Mouse (Mus musculus): ENCODE results near the gene Kti12.
A peak's percentile ranks its signal among the peaks of the same experiment; 100 is the strongest.

The Kti12 gene

GRCm38 (mm10) chr4:108869730-108870374, 22.3 kb downstream of the Kti12 start:
- peak; percentile 66 to 82 for DNase-seq (ENCODE audit: low spot score in 2 of 2)

- DNase-seq (ENCODE audit: low spot score in 2 of 2), result no peak
Measured at GRCm38 (mm10) chr4:108873746-108874145, 26.2 kb downstream of the Kti12 start.

GRCm38 (mm10) chr4:108877901-108878300, 30.3 kb downstream of the Kti12 start:
- no peak for DNase-seq (ENCODE audit: low spot score in 2 of 2)

GRCm38 (mm10) chr4:108878963-108879822, 31.6 kb downstream of the Kti12 start, which contains the start of gene Rab3b:
Gene Rab3b (plus strand): TSS chr4:108879063.
- DNase-seq (ENCODE audit: low spot score in 2 of 2), result peak; percentile 19 to 66

GRCm38 (mm10) chr4:108883815-108884214, 36.2 kb downstream of the Kti12 start:
- no peak for DNase-seq (ENCODE audit: low spot score in 2 of 2)

- no peak for DNase-seq (ENCODE audit: low spot score in 2 of 2)
Measured at GRCm38 (mm10) chr4:108887456-108887855, 39.9 kb downstream of the Kti12 start.

- no peak for DNase-seq (ENCODE audit: low spot score in 2 of 2)
Measured at GRCm38 (mm10) chr4:108890876-108891275, 43.3 kb downstream of the Kti12 start.
